Mouse (Mus musculus) megakaryocyte-erythroid progenitor cell, adult 5-6 weeks (primary cell): ENCODE results near the gene Olfr339. TPM values are rescaled to one million over a fixed set of nuclear protein-coding genes. Genes with fewer than 3 reads are reported as not detected.
"Not testable (repeated sequence)": the region's sequence is repeated elsewhere in the genome, so short reads cannot be mapped to it uniquely, and the experiment has no call there.

ENCODE experiments used
- ATAC-seq: replicated peaks from 2 replicates; pipeline ENCODE4 v1.8.0; 2016; ENCODE audit warnings: mild to moderate bottlenecking, inconsistent platforms; ENCODE audit not compliant: severe bottlenecking, poor library complexity, low FRiP score, low TSS enrichment
- total RNA-seq, 2 experiments: library from RNA; stranded (forward) in 1 of 2; stranded (reverse) in 1 of 2; fragments of 200-1000, 215-1000 nt in 1 of 2; fragments of >200 nt in 1 of 2; fragmentation: Nextera tagmentation in 1 of 2; gene quantifications; 2 replicates each; pipeline ENCODE4 v1.2.3; 2014 to 2017

Gene Olfr339
- total RNA-seq (2014; fragmentation: Nextera tagmentation): not detected in 2 replicates
- not detected in 2 replicates for total RNA-seq (2017)

DNA sequence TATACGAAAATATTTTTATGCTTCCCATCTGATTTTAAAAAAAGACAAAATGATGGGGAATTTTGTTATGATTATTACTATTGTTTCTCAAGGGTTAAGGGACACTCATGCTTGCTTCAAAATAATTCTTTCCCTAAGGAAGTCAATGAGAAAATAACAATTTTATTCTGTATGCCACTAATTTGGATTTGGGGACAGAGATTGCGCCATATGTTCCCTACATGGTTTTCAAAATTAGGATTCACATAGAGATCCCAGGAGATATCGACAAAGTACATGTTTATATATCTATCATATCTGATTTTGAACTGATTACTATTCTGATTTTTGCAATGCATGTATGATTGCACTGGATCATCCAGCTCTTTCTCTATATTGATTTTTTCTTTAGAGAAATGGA, at the start of gene Olfr339:
Gene Olfr339 (plus strand): TSS at position 301 of the 400 bp plus-strand sequence.
- ATAC-seq: no peak

GRCm38 (mm10) chr2:36373219-36373618, 45.5 kb upstream of the Olfr339 start, which contains the start of gene Olfr338:
Gene Olfr338 (plus strand): TSS chr2:36373519.
- ATAC-seq: no peak

- not testable (repeated sequence) for ATAC-seq
Observed at GRCm38 (mm10) chr2:36415174-36415573, 3.6 kb upstream of the Olfr339 start.

DNA sequence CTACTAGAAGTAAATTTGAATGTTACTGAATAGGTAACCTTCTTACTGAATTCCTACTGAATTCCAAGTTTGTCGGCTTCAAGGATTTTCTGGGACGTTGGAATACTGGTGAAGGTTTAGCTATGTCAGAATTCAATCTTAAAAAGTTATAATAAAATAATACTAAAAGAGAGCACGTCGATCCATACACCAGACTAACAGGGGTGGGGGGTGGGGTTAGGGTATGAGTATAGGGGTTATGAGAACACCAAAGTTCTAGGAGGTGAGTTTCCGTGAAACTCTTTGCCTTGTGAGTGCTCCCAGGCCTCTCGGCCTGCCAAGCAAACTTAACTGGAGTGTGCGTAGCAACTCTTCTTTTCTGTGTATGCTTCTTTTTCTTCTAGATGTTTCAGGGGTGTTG, 3.2 kb upstream of the Olfr339 start:
- not testable (repeated sequence) for ATAC-seq

DNA sequence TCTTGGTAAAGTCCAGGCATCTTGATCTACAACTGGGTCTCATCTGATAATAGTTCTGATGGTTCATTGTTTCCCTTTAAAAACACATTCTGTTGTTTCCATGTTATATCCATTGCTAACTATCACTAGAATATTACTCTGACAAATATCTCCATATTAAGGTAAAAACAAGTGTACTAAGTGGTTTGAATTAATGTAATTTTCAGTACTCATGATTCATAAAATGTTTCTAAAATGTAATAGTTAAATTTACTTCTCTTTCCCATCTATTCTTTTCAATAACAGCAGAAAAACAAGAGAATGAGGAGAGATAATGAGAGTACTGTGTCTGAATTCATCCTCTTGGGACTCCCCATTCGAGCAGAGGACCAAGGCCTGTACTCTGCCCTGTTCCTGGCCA, 33.5 kb downstream of the Olfr339 start, which contains the start of gene Olfr340:
Gene Olfr340 (plus strand): TSS at position 301 of the 400 bp plus-strand sequence.
- ATAC-seq: no peak

- no peak for ATAC-seq
Observed at GRCm38 (mm10) chr2:36473634-36474033, 54.9 kb downstream of the Olfr339 start.

Other genes starting within 250 kb of the Olfr339 start
- 1.2 and 8.5 TPM in 2 replicates for gene Ptgs1, start 188.5 kb upstream of the Olfr339 start, total RNA-seq (2014; fragmentation: Nextera tagmentation)
- gene Ptgs1, start 188.5 kb upstream of the Olfr339 start, total RNA-seq (2017): 0.47 and 9.1 TPM in 2 replicates
- gene Olfr338, start 45.4 kb upstream of the Olfr339 start, total RNA-seq (2014; fragmentation: Nextera tagmentation): not detected in 2 replicates
- gene Olfr338, start 45.4 kb upstream of the Olfr339 start, total RNA-seq (2017): not detected in 2 replicates
- not detected in 2 replicates for gene Olfr340, start 33.6 kb downstream of the Olfr339 start, total RNA-seq (2014; fragmentation: Nextera tagmentation)
- not detected in 2 replicates for gene Olfr340, start 33.6 kb downstream of the Olfr339 start, total RNA-seq (2017)
- not detected in 2 replicates for gene Olfr341, start 63.5 kb downstream of the Olfr339 start, total RNA-seq (2014; fragmentation: Nextera tagmentation)
- not detected in 2 replicates for gene Olfr341, start 63.5 kb downstream of the Olfr339 start, total RNA-seq (2017)
- not detected in 2 replicates for gene Olfr342, start 106.1 kb downstream of the Olfr339 start, total RNA-seq (2014; fragmentation: Nextera tagmentation)
- gene Olfr342, start 106.1 kb downstream of the Olfr339 start, total RNA-seq (2017): not detected in 2 replicates
- not detected in 2 replicates for gene Olfr344, start 147.7 kb downstream of the Olfr339 start, total RNA-seq (2014; fragmentation: Nextera tagmentation)
- not detected in 2 replicates for gene Olfr344, start 147.7 kb downstream of the Olfr339 start, total RNA-seq (2017)
- gene Olfr345, start 221.1 kb downstream of the Olfr339 start, total RNA-seq (2014; fragmentation: Nextera tagmentation): not detected in 2 replicates
- gene Olfr345, start 221.1 kb downstream of the Olfr339 start, total RNA-seq (2017): not detected in 2 replicates